Mouse (Mus musculus) ZHBTc4 (cell line): ENCODE results near the gene Aff1.

Experiments used
- DNase-seq: peaks from one replicate; pipeline ENCODE4 v3.0.0-alpha.2; 2011; ENCODE audit warnings: low read depth, low spot score

The Aff1 gene

GRCm38 (mm10) chr5:103691624-103692530 is at the start of gene Aff1:
Aff1 (plus strand) TSS chr5:103692374.
- peak; percentile 92 for DNase-seq

- DNase-seq: peak; percentile 33
Observed at GRCm38 (mm10) chr5:103644167-103644566, 48.0 kb upstream of the Aff1 start.

GRCm38 (mm10) chr5:103647320-103647719 is 44.9 kb upstream of the Aff1 start:
- DNase-seq: no peak

GRCm38 (mm10) chr5:103654225-103654624 is 37.9 kb upstream of the Aff1 start:
- peak; percentile 93 for DNase-seq

GRCm38 (mm10) chr5:103654780-103655179 is 37.4 kb upstream of the Aff1 start:
- DNase-seq: no peak

- peak; percentile 88 for DNase-seq
Observed at GRCm38 (mm10) chr5:103655346-103656118, 36.6 kb upstream of the Aff1 start, which contains the start of gene 1700016H13Rik. 1700016H13Rik (minus strand) TSS chr5:103656010.

DNA sequence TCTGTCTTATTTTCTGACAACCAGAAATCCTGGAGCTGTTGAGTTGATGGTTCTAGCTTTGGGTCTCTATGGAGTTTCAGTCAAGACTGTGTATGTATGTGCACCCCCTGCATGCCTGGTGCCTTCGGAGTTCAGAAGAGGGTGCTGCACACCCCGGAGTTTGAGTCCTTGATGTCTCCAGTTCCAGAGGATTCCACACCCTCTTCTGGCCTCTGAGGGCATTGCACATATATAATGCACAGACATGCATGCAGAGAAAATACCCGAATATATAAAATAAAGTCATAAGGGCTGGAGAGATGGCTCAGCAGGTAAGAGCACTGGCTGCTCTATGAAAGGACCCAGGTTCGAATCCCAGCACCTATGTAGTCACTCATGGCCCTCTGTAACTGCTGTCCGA is 33.3 kb upstream of the Aff1 start:
- peak; percentile 46 for DNase-seq

DNA sequence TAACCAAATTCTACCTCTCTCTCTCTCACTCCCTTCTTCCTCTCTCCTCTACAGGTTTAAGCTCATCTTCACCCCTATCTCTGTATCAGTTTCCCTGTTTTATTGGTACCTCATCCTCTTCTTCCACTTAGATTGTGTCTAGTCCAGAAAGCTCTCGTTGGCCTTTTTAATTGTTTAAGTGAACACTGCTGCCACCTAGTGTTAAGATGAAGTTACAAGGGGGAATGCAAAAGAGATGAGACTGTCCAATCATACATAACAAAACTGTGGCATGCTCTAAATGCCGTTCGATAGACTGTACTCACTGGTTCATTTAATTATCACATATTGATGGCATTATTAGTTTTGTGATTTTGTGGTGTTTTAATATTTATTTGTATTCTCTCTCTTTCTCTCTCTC is 32.6 kb upstream of the Aff1 start:
- peak; percentile 80 for DNase-seq

- DNase-seq: peak; percentile 50
Observed at GRCm38 (mm10) chr5:103664932-103665331, 27.2 kb upstream of the Aff1 start.

DNA sequence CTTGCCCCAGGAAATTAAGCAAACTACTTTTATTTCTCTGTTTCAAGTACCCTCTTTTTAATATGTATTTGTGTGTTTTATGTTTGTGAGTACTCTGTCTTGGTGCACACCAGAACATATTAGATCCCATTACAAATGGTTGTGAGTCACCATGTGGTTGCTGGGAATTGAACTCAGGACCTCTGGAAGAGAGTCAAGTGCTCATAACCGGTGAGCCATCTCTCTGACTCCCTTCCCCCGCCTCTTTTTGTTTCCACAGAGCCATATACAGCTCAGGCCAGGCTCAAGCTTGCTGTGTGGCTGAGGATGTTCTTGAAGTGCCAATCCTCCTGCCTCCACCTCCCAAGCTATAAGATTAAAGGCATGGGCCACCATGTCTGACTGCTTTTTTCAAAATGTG is 26.3 kb upstream of the Aff1 start:
- DNase-seq: no peak

DNA sequence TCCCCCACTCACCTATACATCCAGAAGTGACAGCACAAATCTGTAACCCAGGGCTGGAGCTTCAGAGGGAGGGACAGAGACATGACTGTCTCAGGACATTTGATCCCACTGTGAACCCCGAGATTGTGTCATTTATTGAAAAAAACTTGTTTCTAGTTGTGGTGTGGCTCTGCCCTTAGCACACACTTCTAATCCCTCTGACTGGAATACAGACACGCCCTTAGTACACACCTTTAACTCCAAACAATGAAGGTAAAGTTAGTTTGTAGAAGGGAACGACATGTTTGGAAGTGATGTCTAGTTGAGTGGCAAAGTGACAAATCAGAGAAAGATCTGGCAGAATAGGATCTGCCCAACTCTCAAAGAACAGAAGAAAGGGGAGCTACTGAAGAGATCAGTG is 20.3 kb upstream of the Aff1 start:
- no peak for DNase-seq

DNA sequence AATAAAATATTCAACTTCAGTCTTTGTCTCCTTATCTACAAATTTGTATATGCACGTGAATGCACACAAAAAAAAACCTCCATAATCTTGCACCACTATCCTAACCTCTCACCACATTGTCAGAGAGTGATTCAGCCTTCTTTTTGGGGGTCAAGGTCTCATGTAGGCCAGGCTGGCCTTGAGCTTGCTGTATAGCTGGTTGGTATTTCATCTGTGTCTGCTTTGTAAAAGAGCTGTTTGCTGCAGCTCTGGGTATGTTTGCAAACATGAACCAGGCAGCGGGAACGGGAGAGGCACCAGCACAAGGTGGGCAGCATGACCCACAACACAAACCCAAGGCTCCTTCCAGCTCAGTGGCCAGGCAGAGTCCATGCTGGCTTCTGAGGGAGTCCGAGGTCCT is 18.6 kb upstream of the Aff1 start:
- DNase-seq: no peak

DNA sequence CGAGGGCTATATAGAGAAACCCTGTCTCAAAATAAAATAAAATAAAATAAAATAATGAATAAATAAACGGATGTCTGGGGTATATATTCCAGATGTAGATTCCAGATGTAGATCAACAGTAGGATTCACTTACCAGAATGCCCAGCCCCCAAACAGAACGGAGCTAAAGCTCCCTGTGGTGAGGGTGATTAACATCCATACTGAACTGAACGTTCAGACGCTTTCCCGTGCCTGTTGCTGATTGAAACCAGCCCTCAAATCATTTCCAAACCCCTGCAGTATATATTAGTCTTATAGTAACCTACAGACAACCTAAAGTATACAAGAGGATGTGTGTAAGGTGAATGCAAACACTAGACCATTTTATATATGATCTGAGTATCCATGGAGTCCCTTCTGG is 17.7 kb upstream of the Aff1 start:
- DNase-seq: peak; percentile 47

DNA sequence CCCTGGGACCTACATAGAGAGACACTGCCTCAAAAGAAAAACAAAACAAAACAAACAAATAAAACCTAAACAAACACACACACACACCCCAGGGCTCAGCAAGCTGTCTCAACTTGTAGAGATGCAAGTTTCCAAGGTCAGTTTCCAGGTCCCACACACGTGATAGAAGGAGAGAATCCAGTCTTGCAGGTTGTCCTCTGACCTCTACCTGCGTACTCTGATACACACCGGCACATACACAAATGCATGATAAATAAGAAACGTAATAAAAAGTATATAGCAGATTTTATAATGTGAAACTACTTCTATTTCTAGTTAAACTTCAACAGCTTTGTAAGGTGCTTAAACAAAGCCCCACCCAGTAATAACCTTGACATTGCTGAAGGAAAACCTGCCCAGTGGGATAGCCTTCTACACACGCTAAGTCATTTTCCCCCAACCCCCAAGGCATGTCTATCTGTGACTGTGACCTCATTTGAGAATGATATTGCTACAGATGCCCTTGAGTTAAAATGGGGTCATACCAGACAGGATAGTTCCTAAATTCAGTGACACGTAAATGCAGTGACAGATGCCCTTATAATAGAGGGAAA is 15.8 kb upstream of the Aff1 start:
- no peak for DNase-seq

DNA sequence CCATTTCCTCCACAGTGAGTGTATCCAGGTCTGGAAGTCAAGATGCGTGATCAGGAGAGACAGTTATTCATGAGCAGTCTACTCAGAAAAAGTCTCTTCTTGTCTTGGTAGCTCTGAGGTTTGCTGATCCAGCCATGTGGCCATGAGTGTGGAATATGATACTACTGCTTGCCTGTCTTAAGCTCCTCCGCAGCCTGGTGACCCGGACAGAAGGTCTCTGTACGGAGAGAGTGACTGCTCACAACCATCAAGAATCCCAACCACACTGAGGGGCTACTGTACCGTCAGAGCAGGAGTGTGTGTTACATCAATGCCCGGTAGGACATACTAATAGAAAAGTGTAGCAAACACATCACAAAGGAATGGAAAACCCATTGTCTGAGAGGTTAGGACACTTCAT is 14.3 kb upstream of the Aff1 start:
- DNase-seq: no peak

- peak; percentile 52 for DNase-seq
Observed at GRCm38 (mm10) chr5:103678974-103679373, 13.2 kb upstream of the Aff1 start.

GRCm38 (mm10) chr5:103680381-103680780 is 11.8 kb upstream of the Aff1 start:
- DNase-seq: peak; percentile 84

DNA sequence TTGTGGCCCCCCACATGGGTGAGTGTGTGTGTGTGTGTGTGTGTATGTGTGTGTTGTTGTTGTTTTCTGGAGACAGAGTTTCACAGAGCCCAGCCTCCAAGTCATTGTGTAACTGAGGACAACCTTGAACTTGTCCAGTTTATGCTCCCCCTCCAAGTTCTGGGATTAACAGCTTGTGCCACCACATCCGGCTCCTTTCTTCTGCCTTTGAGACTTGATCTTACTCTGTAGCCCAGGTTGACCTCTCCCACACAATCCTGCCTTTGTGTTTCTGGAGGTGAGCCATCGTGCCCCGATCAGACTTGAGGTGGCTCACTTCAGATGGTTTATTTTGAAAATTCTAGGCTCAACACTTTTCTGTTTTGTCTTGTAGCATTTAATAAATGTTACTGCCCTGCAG is 10.3 kb upstream of the Aff1 start:
- DNase-seq: no peak

DNA sequence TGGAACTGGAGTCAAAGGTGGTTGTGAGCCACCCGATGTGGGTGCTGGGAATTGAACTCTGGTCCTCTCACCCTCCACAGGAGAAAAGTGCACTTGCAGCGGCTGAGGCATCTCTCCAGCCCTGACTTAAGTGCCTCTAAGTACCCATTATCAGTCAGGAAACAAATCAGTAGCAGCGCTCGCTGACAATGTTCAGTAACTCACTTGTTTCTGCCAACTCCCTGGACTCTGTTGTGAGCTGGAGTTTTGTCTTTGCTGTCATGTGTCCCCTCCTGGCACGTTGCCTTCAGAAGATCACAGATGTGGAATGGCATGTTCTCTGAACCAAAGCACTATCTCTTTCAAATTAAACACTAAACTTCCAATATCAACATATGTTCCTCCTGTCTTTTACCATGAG is 2.5 kb upstream of the Aff1 start:
- DNase-seq: no peak

DNA sequence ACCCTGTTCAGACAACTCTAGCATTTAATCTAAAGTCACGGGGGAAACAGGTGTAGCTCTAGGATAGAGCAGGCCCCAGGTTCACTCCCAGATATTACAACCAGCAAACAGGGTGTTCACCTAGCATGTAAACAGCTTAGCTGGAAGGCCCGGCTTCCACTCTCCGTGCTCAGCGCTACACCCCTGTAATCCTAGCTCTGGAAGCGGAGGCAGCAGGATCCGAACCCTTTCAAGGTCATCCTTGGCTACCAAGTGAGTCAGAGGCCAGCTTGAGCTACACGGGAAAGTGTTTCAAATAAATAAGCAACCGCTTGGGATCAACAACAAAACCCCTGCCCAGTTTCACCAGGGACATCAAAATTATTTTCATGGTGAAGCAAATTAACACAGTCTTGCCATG is 2.0 kb upstream of the Aff1 start:
- peak; percentile 53 for DNase-seq

GRCm38 (mm10) chr5:103691171-103691570 is 1.0 kb upstream of the Aff1 start:
- DNase-seq: no peak

DNA sequence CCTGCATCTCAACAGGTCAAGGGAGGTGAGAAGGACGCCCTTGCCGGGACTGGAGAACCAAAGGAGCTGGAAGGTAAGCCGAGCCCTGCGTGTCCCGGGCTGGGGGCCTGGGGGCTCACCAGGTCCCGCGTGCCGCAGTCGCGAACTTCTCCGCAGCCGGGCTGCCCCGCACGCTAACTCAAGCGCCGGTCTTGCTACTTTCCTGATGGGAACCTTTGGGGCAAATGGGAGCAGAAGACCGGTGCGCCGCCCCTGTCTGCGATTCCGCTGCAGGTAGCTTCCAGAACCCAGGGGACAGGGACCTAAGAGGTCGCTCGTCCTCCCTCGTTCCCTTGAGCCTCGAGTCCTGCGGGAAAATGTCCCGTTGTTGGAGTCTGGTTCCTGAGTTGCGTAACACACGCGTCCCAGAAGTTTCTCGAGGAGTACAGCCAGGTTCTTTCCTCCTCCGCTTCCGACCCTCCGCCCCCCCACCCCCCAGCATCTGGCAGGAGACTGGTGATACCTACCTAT is 412 bp downstream of the Aff1 start:
- peak; percentile 58 for DNase-seq
